Mouse (Mus musculus): ENCODE data around the gene Coq9. TPM values are rescaled to one million over a fixed set of nuclear protein-coding genes. Genes with fewer than 3 reads are reported as not detected.

Gene Coq9
- total and polyA plus RNA-seq, 3 experiments = 91.9 to 169 TPM; not detected in 1

DNA sequence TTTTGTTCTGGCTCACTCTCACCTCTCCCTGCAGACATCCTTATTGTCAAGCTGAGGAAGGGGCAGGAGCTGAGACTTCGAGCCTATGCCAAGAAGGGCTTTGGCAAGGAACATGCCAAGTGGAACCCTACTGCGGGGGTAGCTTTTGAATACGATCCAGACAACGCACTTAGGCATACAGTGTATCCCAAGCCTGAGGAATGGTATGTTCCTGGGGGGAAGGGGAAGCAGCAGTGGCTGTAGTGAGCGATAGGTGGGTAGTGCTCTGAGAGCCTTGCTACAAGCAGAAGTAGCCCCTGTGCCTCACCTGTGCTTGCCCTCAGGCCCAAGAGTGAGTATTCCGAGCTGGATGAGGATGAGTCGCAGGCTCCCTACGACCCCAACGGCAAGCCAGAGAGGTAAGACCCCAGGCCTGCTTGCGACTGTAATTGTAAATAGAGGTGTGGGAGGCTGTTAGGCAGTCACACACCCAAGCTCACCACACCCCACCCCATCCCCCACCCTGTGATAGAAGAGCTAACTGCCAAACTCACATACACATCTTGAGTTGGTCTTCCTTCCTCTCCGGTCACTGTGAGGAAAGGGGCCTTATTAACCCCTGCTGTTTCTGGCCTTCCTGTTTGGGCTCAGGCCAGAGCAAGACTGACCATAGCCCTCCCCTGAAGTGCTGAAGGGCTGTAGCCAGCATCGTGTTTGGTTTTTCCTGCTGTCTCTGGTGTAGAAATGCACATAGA is 24.5 kb downstream of the Coq9 start:
- no peaks in the 10 kb centered on the region for H3K9me3 ChIP-seq (replicated peaks; ENCODE audit: insufficient read depth, low read length)
- H3K4me3 ChIP-seq (ENCODE audit: control insufficient read depth in 1 of 2, insufficient read depth in 1 of 2, low read depth in 2 of 2, low read length in 2 of 2) = no peak overlapping the region
- H3K27me3 ChIP-seq (ENCODE audit: control insufficient read depth in 1 of 2, insufficient read depth in 2 of 2, low read length in 2 of 2) = no peaks in the 10 kb centered on the region
- 0 out of 4 replicates have a peak, but pooled peaks cover 0 to 3% of the 10 kb centered on the region in 2 experiments for H3K4me1 ChIP-seq (ENCODE audit: control insufficient read depth in 1 of 2, insufficient read depth in 2 of 2, low read length in 2 of 2)
- TF ChIP-seq BHLHE40 (IDR thresholded peaks at IDR 0.05; ENCODE audit: borderline replicate concordance, low read depth, low read length) = no peak
- no peak for TF ChIP-seq MYC (IDR thresholded peaks at IDR 0.05; ENCODE audit: low read depth, low read length)
- TF ChIP-seq UBTF (IDR thresholded peaks at IDR 0.05; ENCODE audit: borderline replicate concordance, insufficient read depth, low read depth, low read length) = no peak
- TF ChIP-seq MXI1 (IDR thresholded peaks at IDR 0.05; ENCODE audit: low read depth, low read length) = no peak
- no peak for TF ChIP-seq ZMIZ1 (IDR thresholded peaks at IDR 0.05; ENCODE audit: low read depth, low read length)
- TF ChIP-seq MAFK (IDR thresholded peaks at IDR 0.05; ENCODE audit: borderline replicate concordance, low read depth, low read length) = no peak
- TF ChIP-seq MAX (IDR thresholded peaks at IDR 0.05; ENCODE audit: low read length) = no peak
- no peak for TF ChIP-seq CTCF (IDR thresholded peaks at IDR 0.05 in 2 of 3, conservative IDR thresholded peaks at IDR 0.05 in 1 of 3; ENCODE audit: control insufficient read depth in 1 of 3, insufficient read depth in 1 of 3, low read depth in 2 of 3, low read length in 3 of 3, poor library complexity in 1 of 3, severe bottlenecking in 1 of 3)
- no peak for TF ChIP-seq POLR2A (IDR thresholded peaks at IDR 0.05; ENCODE audit: control insufficient read depth in 1 of 2, insufficient read depth in 1 of 2, low read depth in 1 of 2, low read length in 2 of 2, poor library complexity in 1 of 2)
- TF ChIP-seq GATA1 (IDR thresholded peaks at IDR 0.05; ENCODE audit: low read depth, low read length) = no peak
- no peak for TF ChIP-seq ZC3H11A (IDR thresholded peaks at IDR 0.05; ENCODE audit: low read depth, low read length)
- TF ChIP-seq RCOR1 (IDR thresholded peaks at IDR 0.05; ENCODE audit: low read depth, low read length) = no peak
- no peak for TF ChIP-seq USF2 (IDR thresholded peaks at IDR 0.05; ENCODE audit: borderline replicate concordance in 1 of 2, insufficient read depth in 1 of 2, low read depth in 1 of 2, low read length in 2 of 2)
- no peak for TF ChIP-seq SIN3A (IDR thresholded peaks at IDR 0.05; ENCODE audit: low read length)
- TF ChIP-seq CHD1 (IDR thresholded peaks at IDR 0.05; ENCODE audit: low read depth, low read length) = no peak
- TF ChIP-seq POLR2AphosphoS2 (IDR thresholded peaks at IDR 0.05; ENCODE audit: low read length) = no peak
- H3K36me3 ChIP-seq (ENCODE audit: control insufficient read depth in 1 of 2, insufficient read depth in 2 of 2, low read length in 2 of 2) = peaks cover 3 to 7% of the 10 kb centered on the region in 2 experiments
- peaks cover 14% of the 10 kb centered on the region for H3K79me2 ChIP-seq (ENCODE audit: control insufficient read depth, insufficient read depth, low read length, poor library complexity)
- no peak overlapping the region for H3K27ac ChIP-seq (ENCODE audit: control insufficient read depth, low read depth, low read length)
- DNase-seq (ENCODE audit: low read depth, low spot score) = no peak
- no peak overlapping the region for H3K9ac ChIP-seq (ENCODE audit: control insufficient read depth, low read depth, low read length, poor library complexity, severe bottlenecking)

DNA sequence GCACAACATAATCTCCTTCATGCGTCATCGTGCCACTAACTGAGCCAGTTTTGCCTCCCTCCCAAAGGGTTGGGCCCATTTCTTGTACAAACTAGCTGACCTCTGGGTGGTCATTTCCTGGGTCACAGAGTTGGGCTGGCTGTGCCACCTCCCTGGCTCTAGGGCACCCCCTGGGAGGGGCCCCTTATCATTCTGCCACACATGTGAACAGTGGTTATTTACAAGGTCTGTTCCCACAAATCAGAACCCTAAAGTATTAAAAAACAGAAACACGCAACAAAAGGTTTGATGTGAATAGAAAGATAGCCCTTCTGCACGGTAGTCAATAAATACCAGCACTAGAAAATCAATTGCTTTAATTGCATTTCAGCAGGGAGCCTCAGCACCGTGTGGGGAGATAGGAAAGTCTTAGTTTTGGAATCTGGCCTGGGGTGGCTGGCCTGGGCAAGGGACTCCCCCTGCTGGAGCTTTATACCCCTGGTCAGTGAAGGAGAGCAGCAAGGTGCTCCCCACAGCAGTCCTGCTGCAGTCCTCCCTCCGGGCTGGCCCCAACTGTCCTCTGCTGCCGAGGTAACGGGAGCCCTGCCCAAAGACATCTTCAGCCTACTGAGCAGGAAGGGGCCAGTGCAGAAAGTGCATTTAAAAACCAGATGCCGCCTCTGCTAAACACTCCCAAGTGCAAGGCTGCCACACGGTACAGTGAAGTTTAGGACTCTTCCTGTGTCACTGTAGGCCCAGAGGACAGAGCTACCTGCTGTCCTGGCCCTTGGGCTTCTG is 26.0 kb downstream of the Coq9 start:
- H3K9me3 ChIP-seq (replicated peaks; ENCODE audit: insufficient read depth, low read length) = no peaks in the 10 kb centered on the region
- H3K9ac ChIP-seq (ENCODE audit: control insufficient read depth, low read depth, low read length, poor library complexity, severe bottlenecking) = no peak overlapping the region
- no peak overlapping the region for H3K4me3 ChIP-seq (ENCODE audit: control insufficient read depth in 1 of 2, insufficient read depth in 1 of 2, low read depth in 2 of 2, low read length in 2 of 2)
- H3K4me1 ChIP-seq (ENCODE audit: control insufficient read depth in 1 of 2, insufficient read depth in 2 of 2, low read length in 2 of 2) = 0 out of 4 replicates have a peak, but pooled peaks cover 0 to 3% of the 10 kb centered on the region in 2 experiments
- no peak overlapping the region for H3K27ac ChIP-seq (ENCODE audit: control insufficient read depth, low read depth, low read length)
- peaks cover 5% of the 10 kb centered on the region for H3K79me2 ChIP-seq (ENCODE audit: control insufficient read depth, insufficient read depth, low read length, poor library complexity)
- no peaks in the 10 kb centered on the region for H3K27me3 ChIP-seq (ENCODE audit: control insufficient read depth in 1 of 2, insufficient read depth in 2 of 2, low read length in 2 of 2)
- TF ChIP-seq MAFK (IDR thresholded peaks at IDR 0.05; ENCODE audit: borderline replicate concordance, low read depth, low read length) (no peak), CTCF (IDR thresholded peaks at IDR 0.05 in 2 of 3, conservative IDR thresholded peaks at IDR 0.05 in 1 of 3; ENCODE audit: control insufficient read depth in 1 of 3, insufficient read depth in 1 of 3, low read depth in 2 of 3, low read length in 3 of 3, poor library complexity in 1 of 3, severe bottlenecking in 1 of 3) (0 out of 6 replicates have a peak, but pooled peaks of 1 of the 3 experiments have one; percentile 8)
- no peak for DNase-seq (ENCODE audit: low read depth, low spot score)
- H3K36me3 ChIP-seq (ENCODE audit: control insufficient read depth in 1 of 2, insufficient read depth in 2 of 2, low read length in 2 of 2) = peaks cover under 1 to 3% of the 10 kb centered on the region in 2 experiments

All from MEL (cell line).